Mouse (Mus musculus) thymus, adult 2 months (tissue): Measurements from ENCODE around the gene Fgf11.

Experiments
- CTCF ChIP-seq: fragments of 200-500 bp; IDR thresholded peaks from 2 replicates; pipeline ENCODE4 v1.5.1; 2012; ENCODE audit warnings: mild to moderate bottlenecking, control low read depth, low read length, moderate library complexity, borderline replicate concordance; ENCODE audit not compliant: control insufficient read depth, poor library complexity, insufficient read depth; ENCODE audit errors: extremely low read depth
- POLR2A ChIP-seq: fragments of 200-500 bp; IDR thresholded peaks from 2 replicates; pipeline ENCODE4 v1.6.1; 2012; ENCODE audit warnings: mild to moderate bottlenecking, low read length, control low read depth, moderate library complexity; ENCODE audit not compliant: control insufficient read depth, poor library complexity, insufficient read depth; ENCODE audit errors: extremely low read depth

GRCm38 (mm10) chr11:69802648-69803105, 1.0 kb upstream of the Fgf11 start:
- TF ChIP-seq POLR2A, result no peak
- no peak for TF ChIP-seq CTCF
